Comparison of ENCODE assay signal across 24 mouse cellular contexts in genomic region chr6:62301576-62302312, GRCm38 (mm10).
A peak's percentile ranks its signal among the peaks of the same experiment; 100 is the strongest.
DNase-seq lines count a peak whose midpoint lies in the region; TF ChIP-seq lines count a peak whose summit lies in the region.
"Had no signal": no experiment of that assay in that cellular context is flagged by ENCODE, and none has a peak within 500 bp of the region (broad histone marks: within the 10 kb centered on the region; RNA-seq: fewer than 3 reads in every experiment).

No protein-coding gene starts in this region.

- DNase-seq in layer of hippocampus, adult 2 months (ENCODE audit: low spot score in 2 of 2), result peak in 1 of 2 experiments; percentile 22
- no peak for DNase-seq in layer of hippocampus, adult 9-10 months (ENCODE audit: low spot score)
- DNase-seq in left cerebral cortex, adult 2 months (ENCODE audit: extremely low spot score in 1 of 2, low spot score in 2 of 2), result no peak
- no peak for DNase-seq in left cerebral cortex, adult 8-10 months (ENCODE audit: low spot score in 2 of 2)
- peak; percentile 19 for DNase-seq in right cerebral cortex, adult 18-20 months
- DNase-seq in right cerebral cortex, postnatal 4 days, result no peak
- DNase-seq in telencephalon, adult 2 months (ENCODE audit: low read depth, low spot score), result peak; percentile 73
- DNase-seq in gastrocnemius, postnatal 36 days, result no peak
- DNase-seq: adrenal gland, adult 2 months; adrenal gland, postnatal 14 days; cerebellum, adult 11-12 months; cerebellum, adult 8-10 months; cerebellum, postnatal 10 days; cerebellum, postnatal 36 days; embryo, embryonic 11 days; gastrocnemius, postnatal 10 days; heart, adult 11 months had no signal

- intact Hi-C loops in left cerebral cortex, adult 2 months (cut with DNase I), result loop anchor here (10.0 kb wide), 1 partner anchor 107 kb away; no protein-coding TSS in a partner anchor
- intact Hi-C loops in gastrocnemius, postnatal 36 days (cut with DNase I), result no loop called here

- H3K27ac ChIP-seq in layer of hippocampus, adult 2 months, result 0 out of 2 replicates have a peak overlapping the region, but pooled peaks have one; percentile 23
- peak overlapping the region; percentile 73 for H3K27ac ChIP-seq in left cerebral cortex, adult 2 months
- H3K27ac ChIP-seq: embryonic facial prominence, embryonic 10.5 days; embryonic facial prominence, embryonic 13.5 days; forebrain, embryonic 12.5 days; forebrain, embryonic 15.5 days; hindbrain, embryonic 12.5 days; hindbrain, embryonic 15.5 days had no signal

- no peak for TF ChIP-seq CTCF in layer of hippocampus, adult 2 months (conservative IDR thresholded peaks at IDR 0.05)
- TF ChIP-seq CTCF in left cerebral cortex, adult 2 months (IDR thresholded peaks at IDR 0.05), result no peak

- H3K4me3 ChIP-seq in layer of hippocampus, adult 2 months, result no peak overlapping the region
- no peak overlapping the region for H3K4me3 ChIP-seq in left cerebral cortex, adult 2 months
- H3K4me3 ChIP-seq: embryonic facial prominence, embryonic 10.5 days; embryonic facial prominence, embryonic 13.5 days; erythroblast, embryonic 14.5 days; forebrain, embryonic 12.5 days; forebrain, embryonic 15.5 days; hindbrain, embryonic 12.5 days; hindbrain, embryonic 15.5 days had no signal

Comparison
In these comparisons a context has a peak if more than half of its experiments do, and no peak if none do; other contexts are left out.
1. DNase-seq: peak in right cerebral cortex, adult 18-20 months (single experiment) and telencephalon, adult 2 months (single experiment); none in layer of hippocampus, adult 9-10 months (single experiment), left cerebral cortex, adult 2 months (0 of 2), left cerebral cortex, adult 8-10 months (0 of 2), right cerebral cortex, postnatal 4 days (single experiment) and gastrocnemius, postnatal 36 days (0 of 2).